Comparison of ENCODE assay signal across 9 mouse cellular contexts in genomic region chr1:155232786-155233185, GRCm38 (mm10). TPM values are rescaled to one million over a fixed set of nuclear protein-coding genes. Genes with fewer than 3 reads are reported as not detected.
DNase-seq lines count a peak whose midpoint lies in the region; ATAC-seq lines count a peak whose summit lies in the region.
"Had no signal": no experiment of that assay in that cellular context is flagged by ENCODE, and none has a peak within 500 bp of the region (broad histone marks: within the 10 kb centered on the region; RNA-seq: fewer than 3 reads in every experiment).

No protein-coding gene starts in this region.

- no peaks in the 10 kb centered on the region for H3K27me3 ChIP-seq in heart, embryonic 13.5 days (replicated peaks)
- H3K27me3 ChIP-seq in forebrain, embryonic 12.5 days = no peaks in the 10 kb centered on the region
- H3K27me3 ChIP-seq in midbrain, embryonic 10.5 days (ENCODE audit: low read depth, poor library complexity, severe bottlenecking) = 0 out of 2 replicates have a peak, but pooled peaks cover 4% of the 10 kb centered on the region
- H3K27me3 ChIP-seq: liver, embryonic 13.5 days had no signal

- peak overlapping the region; percentile 98 for H3K27ac ChIP-seq in heart, embryonic 13.5 days (replicated peaks)
- peak overlapping the region; percentile 94 for H3K27ac ChIP-seq in forebrain, embryonic 12.5 days
- peak overlapping the region; percentile 86 for H3K27ac ChIP-seq in midbrain, embryonic 10.5 days (replicated peaks)
- H3K27ac ChIP-seq: liver, embryonic 13.5 days had no signal

- H3K4me2 ChIP-seq in heart, embryonic 13.5 days = peak overlapping the region; percentile 53
- no peak overlapping the region for H3K4me2 ChIP-seq in forebrain, embryonic 12.5 days
- H3K4me2 ChIP-seq: liver, embryonic 13.5 days had no signal

- no peaks in the 10 kb centered on the region for H3K9me3 ChIP-seq in heart, embryonic 13.5 days
- no peaks in the 10 kb centered on the region for H3K9me3 ChIP-seq in forebrain, embryonic 12.5 days
- H3K9me3 ChIP-seq in midbrain, embryonic 10.5 days (replicated peaks) = no peaks in the 10 kb centered on the region
- H3K9me3 ChIP-seq: liver, embryonic 13.5 days had no signal

- peak overlapping the region; percentile 69 for H3K9ac ChIP-seq in heart, embryonic 13.5 days
- H3K9ac ChIP-seq in forebrain, embryonic 12.5 days = peak overlapping the region; percentile 7; the same call in 1 of the 2 replicates
- H3K9ac ChIP-seq: liver, embryonic 13.5 days had no signal

- intact Hi-C loops in heart, postnatal 10 days (cut with DNase I) = loop anchor here (5.0 kb wide), 1 partner anchor 295 kb away; no protein-coding TSS in a partner anchor

- whole genome bisulfite sequencing in heart, embryonic 13.5 days = 64% methylated on average over 6 of the region's 6 CpGs
- 68% methylated on average over 6 of the region's 6 CpGs for WGBS in forebrain, embryonic 12.5 days
- 70% methylated on average over 6 of the region's 6 CpGs for whole genome bisulfite sequencing in midbrain, embryonic 10.5 days

- peaks cover 36% of the 10 kb centered on the region for H3K36me3 ChIP-seq in heart, embryonic 13.5 days
- no peaks in the 10 kb centered on the region for H3K36me3 ChIP-seq in forebrain, embryonic 12.5 days (replicated peaks)
- no peaks in the 10 kb centered on the region for H3K36me3 ChIP-seq in midbrain, embryonic 10.5 days
- H3K36me3 ChIP-seq: liver, embryonic 13.5 days had no signal

- no peak overlapping the region for H3K4me3 ChIP-seq in heart, embryonic 13.5 days
- no peak overlapping the region for H3K4me3 ChIP-seq in forebrain, embryonic 12.5 days (replicated peaks)
- no peak overlapping the region for H3K4me3 ChIP-seq in midbrain, embryonic 10.5 days
- H3K4me3 ChIP-seq: liver, embryonic 13.5 days had no signal

- H3K4me1 ChIP-seq in heart, embryonic 13.5 days = peaks cover 83% of the 10 kb centered on the region
- H3K4me1 ChIP-seq in forebrain, embryonic 12.5 days = peaks cover 89% of the 10 kb centered on the region
- peaks cover 99% of the 10 kb centered on the region for H3K4me1 ChIP-seq in midbrain, embryonic 10.5 days

- ATAC-seq in heart, embryonic 13.5 days (ENCODE audit: extremely low read depth, insufficient number of reproducible peaks, low FRiP score, low TSS enrichment) = no peak
- ATAC-seq in forebrain, embryonic 12.5 days (ENCODE audit: low FRiP score) = no peak
- ATAC-seq in megakaryocyte, adult 5-6 weeks (ENCODE audit: poor library complexity, severe bottlenecking) = no peak

- DNase-seq in heart, postnatal 10 days = no peak
- peak; percentile 69 for DNase-seq in cerebellum, adult 9-10 months
- no peak for DNase-seq in midbrain, embryonic 10.5 days (ENCODE audit: low spot score)
- no peak for DNase-seq in embryo, embryonic 10.5 days (ENCODE audit: low spot score)
- no peak for DNase-seq in spleen, postnatal 36 days (ENCODE audit: low spot score in 2 of 2)
- DNase-seq: liver, embryonic 13.5 days had no signal

RNA-seq across cellular contexts. Expression of gene BC034090, which starts 11.5 kb away (rescaled TPM):
- polyA plus RNA-seq in heart, embryonic 13.5 days (2015; fragmentation: Nextera tagmentation; extraction: Ambion mirVana) = 7.0 and 7.6 TPM in 2 replicates
- 10 to 100 TPM; 53.6 to 56.7 TPM for total RNA-seq in heart, postnatal 10 days (2021)
- polyA plus RNA-seq in forebrain, embryonic 12.5 days (2016; fragmentation: Nextera tagmentation; extraction: Ambion mirVana) = 2.9 and 4.5 TPM in 2 replicates
- polyA plus RNA-seq in midbrain, embryonic 10.5 days (2016; fragmentation: Nextera tagmentation; extraction: Ambion mirVana) = 5.2 and 7.4 TPM in 2 replicates
- total RNA-seq in megakaryocyte, adult 5-6 weeks (2015) = not detected in 2 replicates
- 0.45 TPM in 1 of 2 replicates, not detected in the other for total RNA-seq in megakaryocyte, adult 5-6 weeks (2017)
